Mouse (Mus musculus): ENCODE results near the gene Nbl1. TPM values are rescaled to one million over a fixed set of nuclear protein-coding genes. Genes with fewer than 3 reads are reported as not detected.

Nbl1 gene
- polyA plus RNA-seq, 1 experiment from 2014 or later, result 17.2 TPM

- H3K27me3 ChIP-seq (ENCODE audit: insufficient read depth, poor library complexity, severe bottlenecking), result no peaks in the 10 kb centered on the region
- H3K36me3 ChIP-seq, result no peaks in the 10 kb centered on the region
- peaks cover 11% of the 10 kb centered on the region; the same call in 1 of the 2 replicates for H3K4me1 ChIP-seq (replicated peaks)
- H3K27ac ChIP-seq, result no peak overlapping the region
- peaks cover 4% of the 10 kb centered on the region; the same call in 1 of the 2 replicates for H3K9me3 ChIP-seq
- no peak overlapping the region for H3K4me3 ChIP-seq
- 89% methylated on average over 11 of the region's 11 CpGs for WGBS
- DNase-seq (ENCODE audit: low spot score), result no peak
These were observed 59.4 kb downstream of the Nbl1 start for GRCm38 (mm10) chr4:139033263-139034009.

GRCm38 (mm10) chr4:139032521-139032920, 60.3 kb downstream of the Nbl1 start:
- no peaks in the 10 kb centered on the region for H3K27me3 ChIP-seq (ENCODE audit: insufficient read depth, poor library complexity, severe bottlenecking)
- peaks cover 2% of the 10 kb centered on the region; the same call in 1 of the 2 replicates for H3K4me1 ChIP-seq (replicated peaks)
- no peak overlapping the region for H3K27ac ChIP-seq
- no peak for DNase-seq (ENCODE audit: low spot score)
- H3K4me3 ChIP-seq, result no peak overlapping the region
- no peaks in the 10 kb centered on the region for H3K36me3 ChIP-seq
- peaks cover 4% of the 10 kb centered on the region; the same call in 1 of the 2 replicates for H3K9me3 ChIP-seq
- WGBS, result 85% methylated on average over 12 of the region's 12 CpGs

Other genes with a start within 250 kb of the Nbl1 start
- gene Pla2g5, start 229.5 kb downstream of the Nbl1 start, polyA plus RNA-seq (2016; fragmentation: Nextera tagmentation; extraction: Ambion mirVana), result 0.19 TPM in 1 of 2 replicates, not detected in the other
- gene Gm13030, start 219.0 kb downstream of the Nbl1 start, polyA plus RNA-seq (2016; fragmentation: Nextera tagmentation; extraction: Ambion mirVana), result not detected in 2 replicates
- gene Pla2g2e, start 215.1 kb downstream of the Nbl1 start, polyA plus RNA-seq (2016; fragmentation: Nextera tagmentation; extraction: Ambion mirVana), result not detected in 2 replicates
- 2.4 and 3.0 TPM in 2 replicates for gene Otud3, start 179.0 kb downstream of the Nbl1 start, polyA plus RNA-seq (2016; fragmentation: Nextera tagmentation; extraction: Ambion mirVana)
- gene Rnf186, start 125.9 kb downstream of the Nbl1 start, polyA plus RNA-seq (2016; fragmentation: Nextera tagmentation; extraction: Ambion mirVana), result not detected in 2 replicates
- gene Tmco4, start 120.1 kb downstream of the Nbl1 start, polyA plus RNA-seq (2016; fragmentation: Nextera tagmentation; extraction: Ambion mirVana), result 0.70 and 1.1 TPM in 2 replicates
- 0.08 TPM in 1 of 2 replicates, not detected in the other for gene Htr6, start 17.4 kb downstream of the Nbl1 start, polyA plus RNA-seq (2016; fragmentation: Nextera tagmentation; extraction: Ambion mirVana)
- gene Minos1, start 38.1 kb upstream of the Nbl1 start, polyA plus RNA-seq (2016; fragmentation: Nextera tagmentation; extraction: Ambion mirVana), result 377 and 428 TPM in 2 replicates
- 331 and 370 TPM in 2 replicates for gene Capzb, start 99.9 kb upstream of the Nbl1 start, polyA plus RNA-seq (2016; fragmentation: Nextera tagmentation; extraction: Ambion mirVana)
- gene Pqlc2, start 217.7 kb upstream of the Nbl1 start, polyA plus RNA-seq (2016; fragmentation: Nextera tagmentation; extraction: Ambion mirVana), result 15.0 and 16.3 TPM in 2 replicates
- 104 and 105 TPM in 2 replicates for gene Akr7a5, start 217.8 kb upstream of the Nbl1 start, polyA plus RNA-seq (2016; fragmentation: Nextera tagmentation; extraction: Ambion mirVana)